Mouse (Mus musculus): Measurements from ENCODE around the gene Rgs16.

DNA sequence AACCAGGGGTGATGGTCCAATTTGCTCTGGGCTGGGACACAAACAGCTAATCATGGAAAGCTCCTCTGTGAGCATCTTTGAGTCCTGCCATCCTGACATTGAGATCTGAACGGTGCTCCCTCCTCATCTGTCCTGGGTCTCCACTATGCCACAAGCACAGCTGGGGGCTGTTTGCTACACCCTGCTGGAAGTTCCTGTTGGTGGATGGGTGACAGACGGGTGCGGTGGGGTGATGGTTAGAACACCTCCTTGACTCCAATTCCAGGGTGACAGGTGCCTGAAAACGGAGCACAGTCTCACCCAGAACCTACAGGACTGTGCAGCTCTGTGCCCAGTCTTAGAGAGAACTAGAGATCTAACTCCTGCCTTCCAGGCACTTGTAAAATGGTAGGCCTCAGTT, 5.3 kb upstream of the Rgs16 start:
- TF ChIP-seq CTCF (IDR thresholded peaks at IDR 0.05; ENCODE audit: low read depth) (no peak), EP300 (IDR thresholded peaks at IDR 0.05; ENCODE audit: low read depth) (no peak)
